Mouse (Mus musculus) retina, postnatal 1 day (tissue): ENCODE measurements at regions not wholly inside any gene's neighbourhood (a gene's known extent, or its start where the extent isn't known, plus 50 kb on each side); places are given as distances from the start of the nearest gene placed in this dataset.

ENCODE experiments used
- DNase-seq: peaks from one replicate; pipeline ENCODE4 v3.0.0-alpha.2; 2012

DNA sequence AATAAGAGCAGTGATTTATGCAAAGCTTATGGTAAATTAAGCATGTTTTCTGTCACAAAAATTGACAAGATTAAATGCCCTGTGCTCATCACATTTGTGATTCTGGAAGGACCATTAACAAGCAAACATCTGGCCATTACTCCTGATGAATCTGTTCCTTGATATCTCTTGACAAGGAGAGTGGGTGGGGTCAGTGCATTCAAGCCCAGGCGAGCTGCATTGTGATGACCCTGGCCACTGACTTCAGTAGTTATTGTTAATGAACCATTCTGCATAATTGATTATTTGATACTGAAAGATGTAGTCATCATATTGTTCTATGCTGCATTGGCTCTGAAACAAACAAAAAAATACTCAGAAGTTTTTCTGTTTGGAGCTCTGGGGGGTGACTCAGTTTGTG lies 115.4 kb upstream of the Prmt6 start:
- peak; percentile 9 for DNase-seq

DNA sequence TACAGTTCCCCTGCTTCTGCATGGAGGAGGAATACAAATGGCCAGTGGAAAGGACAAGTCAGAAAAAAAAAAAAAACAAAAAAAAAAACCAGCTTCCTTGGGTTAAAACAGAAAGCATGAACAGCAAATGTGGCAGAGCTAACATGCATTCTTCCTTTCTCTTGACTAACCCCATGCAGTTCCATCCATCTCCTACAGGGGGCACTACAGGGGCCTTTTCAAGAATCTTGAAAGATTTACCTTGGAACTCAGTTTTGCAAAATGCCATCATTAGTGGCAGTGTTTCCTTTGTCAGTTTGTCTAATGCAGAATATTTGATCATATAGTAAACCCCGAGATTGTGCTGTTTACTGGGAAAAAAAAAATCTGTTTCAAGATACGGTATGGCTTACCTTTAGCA lies 111.1 kb upstream of the Prmt6 start:
- DNase-seq = peak; percentile 10

DNA sequence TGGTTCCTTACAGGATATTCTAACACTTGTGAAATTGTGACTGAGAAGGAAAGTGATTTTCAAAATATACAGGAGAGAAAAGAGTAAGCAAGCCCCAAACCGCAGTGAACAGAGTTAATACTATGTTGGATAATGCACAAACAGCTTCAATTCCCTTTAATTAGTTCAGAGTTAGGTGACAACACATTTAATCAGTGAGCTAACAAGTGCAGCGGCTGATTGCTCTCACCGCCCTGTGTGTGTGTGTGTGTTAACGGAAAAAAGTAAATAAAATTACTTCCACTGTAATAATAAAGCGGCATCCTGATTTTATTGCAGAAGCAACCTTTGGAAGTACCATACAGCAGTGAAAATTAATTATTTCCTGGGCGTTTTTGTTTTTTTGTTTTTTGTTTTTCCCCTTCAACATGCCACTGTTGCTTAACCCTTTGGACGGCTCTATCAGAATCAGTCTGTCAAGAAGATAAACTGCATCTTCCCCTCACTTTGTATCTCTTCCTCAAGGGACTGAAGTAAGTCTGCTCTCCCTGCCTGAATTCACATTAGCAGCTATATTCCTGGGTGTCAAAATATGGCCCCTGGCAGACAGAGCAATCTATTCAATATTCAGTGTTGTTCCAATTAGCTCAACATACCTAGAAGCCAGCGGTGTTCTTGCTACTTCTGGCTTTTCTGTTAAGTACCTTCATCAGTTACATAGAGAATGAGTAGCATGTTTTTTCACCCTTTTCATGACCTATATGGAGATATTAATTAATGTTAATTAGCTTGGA lies 106.2 kb upstream of the Prmt6 start:
- DNase-seq = no peak

DNA sequence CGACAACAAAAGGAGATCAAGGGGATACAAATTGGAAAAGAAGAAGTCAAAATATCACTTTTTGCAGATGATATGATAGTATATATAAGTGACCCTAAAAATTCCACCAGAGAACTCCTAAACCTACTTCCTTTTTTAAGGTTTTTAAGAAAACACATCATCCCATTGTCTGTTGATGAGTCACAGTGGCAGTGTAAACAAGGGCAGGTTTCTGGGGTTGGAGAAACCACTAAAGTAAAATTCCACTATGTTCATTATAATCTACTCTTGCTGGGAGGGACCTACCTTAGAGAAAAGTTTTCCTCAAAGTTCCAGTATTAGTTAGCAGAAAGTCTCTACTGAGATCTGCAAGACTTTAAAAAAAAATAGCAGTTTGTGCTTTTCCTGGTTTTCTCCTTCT lies 102.9 kb upstream of the Prmt6 start:
- no peak for DNase-seq

DNA sequence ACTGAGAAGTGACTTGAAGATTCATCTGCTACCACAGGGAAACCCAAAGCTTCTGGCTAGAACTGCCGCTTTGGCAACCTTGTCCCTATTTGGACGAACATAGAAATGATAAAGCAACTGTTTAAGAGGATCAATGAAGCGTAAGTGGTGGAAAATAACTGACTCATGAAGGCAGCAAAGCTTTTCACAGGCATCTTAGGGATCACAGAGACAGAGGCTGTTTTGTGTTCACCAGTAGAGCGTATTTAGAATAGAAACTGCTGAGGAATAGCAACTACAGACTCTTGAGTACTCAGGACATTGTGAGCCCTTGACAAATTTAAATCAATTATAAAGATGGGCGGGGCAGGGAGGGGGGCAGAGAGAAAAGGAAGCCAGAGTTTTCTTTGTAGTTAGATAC lies 99.3 kb upstream of the Prmt6 start:
- no peak for DNase-seq

DNA sequence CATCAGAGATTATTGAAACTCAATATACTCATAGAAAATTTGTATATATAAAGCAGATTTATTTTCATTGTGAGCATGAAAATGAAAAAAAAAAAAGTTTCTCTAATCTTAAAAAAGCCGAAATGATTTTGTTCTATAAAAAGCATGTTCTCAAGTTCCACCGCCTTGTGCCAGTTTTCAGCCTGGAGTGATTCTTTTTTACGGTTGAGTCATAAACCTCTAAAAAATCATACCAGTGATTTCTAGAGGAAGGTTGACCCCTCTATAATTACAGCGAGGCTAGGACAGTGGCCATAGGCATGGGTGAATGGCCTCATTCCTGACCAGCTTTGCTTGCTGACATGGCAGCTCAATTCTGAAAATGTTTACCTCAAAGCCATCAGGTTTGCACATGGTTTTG lies 98.6 kb upstream of the Prmt6 start:
- no peak for DNase-seq

DNA sequence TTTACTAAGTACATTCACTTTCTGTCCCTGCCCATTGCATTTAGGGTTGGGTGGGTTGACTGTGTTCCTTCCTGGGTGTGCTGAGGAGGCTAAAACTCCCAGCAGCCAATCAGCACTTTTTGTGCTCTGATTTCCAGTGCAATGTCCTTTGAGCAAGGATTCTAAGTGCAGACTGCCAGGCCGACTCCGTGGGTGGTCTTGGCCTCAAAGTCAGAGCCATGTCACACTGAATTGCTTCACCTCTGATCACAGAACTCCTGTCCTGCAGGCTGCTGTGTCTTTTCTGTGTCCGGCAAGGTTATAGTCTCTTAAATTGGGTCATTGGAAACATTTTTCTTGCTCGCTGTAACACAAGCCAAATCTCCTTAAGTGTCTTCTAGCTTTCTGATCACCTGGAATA lies 94.0 kb upstream of the Prmt6 start:
- peak; percentile 53 for DNase-seq

DNA sequence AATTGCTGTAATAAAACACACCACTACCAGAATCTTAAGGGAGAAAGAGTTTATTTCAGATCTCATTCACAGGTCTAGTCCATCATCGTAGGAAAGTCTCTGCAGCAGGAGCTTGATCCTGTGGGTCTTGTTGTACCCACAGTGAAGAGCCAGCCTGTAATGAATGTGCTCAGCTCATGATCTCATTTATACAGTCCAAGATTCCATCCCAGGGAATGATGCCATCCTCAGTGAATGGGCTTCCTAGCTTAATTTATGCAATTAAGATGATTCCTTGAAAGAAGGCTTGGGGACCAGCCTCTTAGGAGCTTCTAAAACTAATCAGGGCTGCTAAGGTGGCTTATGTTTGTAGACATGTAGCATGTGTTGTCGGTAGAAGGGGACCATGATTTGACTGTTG lies 89.3 kb upstream of the Prmt6 start:
- DNase-seq = no peak

DNA sequence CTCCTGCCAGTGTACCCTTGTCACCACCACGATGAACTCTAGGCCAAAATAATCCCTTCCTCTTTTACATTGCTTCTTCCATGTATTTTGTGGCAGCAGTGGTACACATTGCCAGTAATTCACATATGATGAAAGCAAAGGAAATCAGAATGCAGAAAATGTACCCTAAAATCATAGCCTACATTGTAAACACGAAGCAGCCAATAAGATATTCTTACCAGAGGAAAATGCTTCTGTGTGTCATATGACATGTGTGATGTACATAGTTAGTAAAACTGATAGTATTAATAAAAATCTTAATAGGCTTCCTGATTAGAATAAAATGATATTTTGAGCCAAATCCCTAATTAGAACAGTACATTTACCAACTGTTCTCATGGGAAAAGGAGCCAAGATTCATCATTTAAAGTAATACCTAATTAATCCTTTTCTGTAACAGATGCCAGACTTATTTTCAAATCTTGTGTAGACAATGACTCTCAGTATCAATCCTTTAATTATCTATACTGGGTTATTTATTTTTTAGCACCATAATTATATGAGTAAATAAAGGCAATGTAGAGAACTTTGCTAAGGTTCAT lies 88.3 kb upstream of the Prmt6 start:
- DNase-seq = no peak

DNA sequence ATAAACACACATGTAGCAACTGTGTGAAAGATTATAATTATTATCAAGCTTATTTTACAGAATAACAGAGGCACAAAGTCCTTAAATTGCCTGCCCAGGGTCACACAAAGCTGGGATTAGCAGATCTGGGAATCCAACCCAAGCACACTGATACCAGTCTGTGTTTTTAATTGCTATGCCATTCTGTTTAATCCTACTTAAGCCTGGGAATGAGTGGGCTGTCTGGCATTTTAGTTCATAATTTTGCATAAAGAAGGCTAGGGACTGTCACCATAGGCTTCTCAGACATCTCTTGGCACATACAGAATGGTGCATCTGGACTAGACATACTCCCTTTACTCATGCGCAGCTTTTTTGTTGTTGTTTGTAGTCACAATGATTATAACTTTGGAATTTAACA lies 78.4 kb upstream of the Prmt6 start:
- peak; percentile 67 for DNase-seq

DNA sequence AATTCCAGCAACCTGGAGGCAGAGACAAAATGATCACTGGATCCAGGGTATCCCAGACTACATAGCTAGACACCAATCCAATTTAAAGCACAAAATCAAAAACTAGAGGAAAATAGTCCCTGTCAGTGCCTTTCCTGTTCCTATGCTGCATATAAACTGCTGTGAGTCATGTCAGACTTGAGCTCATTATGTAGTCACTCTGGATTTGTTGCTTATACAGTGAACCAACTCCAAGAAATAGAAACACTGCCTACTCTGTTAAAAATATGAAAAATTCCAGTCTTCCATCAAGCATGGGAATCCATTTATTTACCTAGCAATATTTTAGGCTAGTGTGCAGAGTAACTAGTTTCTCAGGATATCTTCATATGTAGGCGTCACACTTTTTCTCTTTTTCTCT lies 59.5 kb upstream of the Prmt6 start:
- no peak for DNase-seq

DNA sequence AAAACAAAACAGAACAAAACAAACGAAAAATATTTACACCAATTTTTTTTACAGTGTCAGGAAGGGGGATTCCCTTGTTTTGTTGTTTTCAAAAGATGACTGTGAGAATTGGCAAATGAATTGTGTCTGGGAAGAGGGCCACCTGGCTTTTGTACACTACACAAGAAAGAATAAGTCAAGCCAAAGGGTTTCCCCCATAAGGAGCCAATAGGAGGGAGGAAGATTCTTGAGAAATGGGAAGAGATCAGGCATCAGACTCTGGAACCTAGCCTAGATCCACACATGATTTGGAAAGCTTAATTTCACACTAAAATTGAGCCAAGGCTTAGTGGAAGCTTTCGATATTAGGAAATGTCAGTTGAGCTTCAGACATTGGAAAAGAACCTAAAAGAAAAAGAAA lies 52.4 kb upstream of the Prmt6 start:
- DNase-seq = no peak
